Mouse (Mus musculus) heart, embryonic 10.5 days (tissue): Measurements from ENCODE around the gene Nfkbid. TPM values are rescaled to one million over a fixed set of nuclear protein-coding genes. Genes with fewer than 3 reads are reported as not detected.
A peak's percentile ranks its signal among the peaks of the same experiment; 100 is the strongest.
"Not testable (repeated sequence)": the region's sequence is repeated elsewhere in the genome, so short reads cannot be mapped to it uniquely, and the experiment has no call there.

ENCODE experiments used
- DNase-seq: peaks from one replicate; pipeline ENCODE4 v3.0.0-alpha.2; 2017; ENCODE audit warnings: low spot score
- H3K27ac ChIP-seq: fragments of 300-500 bp; sonication (generic); 2 replicates; pipeline ENCODE4 v1.5.1; 2016; ENCODE audit warnings: mild to moderate bottlenecking
- H3K27me3 ChIP-seq: fragments of 300-500 bp; sonication (generic); 2 replicates; pipeline ENCODE4 v1.6.1; 2016; ENCODE audit warnings: mild to moderate bottlenecking; ENCODE audit not compliant: poor library complexity, insufficient read depth, severe bottlenecking
- H3K36me3 ChIP-seq: fragments of 300-500 bp; sonication (generic); 2 replicates; pipeline ENCODE4 v1.6.1; 2016; ENCODE audit warnings: mild to moderate bottlenecking, moderate library complexity
- H3K4me1 ChIP-seq: fragments of 300-500 bp; sonication (generic); 2 replicates; pipeline ENCODE4 v1.6.1; 2016; ENCODE audit warnings: mild to moderate bottlenecking
- H3K4me3 ChIP-seq: fragments of 300-500 bp; sonication (generic); 2 replicates; pipeline ENCODE4 v1.5.1; 2016; ENCODE audit warnings: mild to moderate bottlenecking, moderate library complexity
- H3K9me3 ChIP-seq: fragments of 300-500 bp; sonication (generic); 2 replicates; pipeline ENCODE4 v1.6.1; 2016; ENCODE audit warnings: mild to moderate bottlenecking, moderate library complexity
- WGBS: fragments of 180-500 bp; shearing (Covaris S2); methylation state at CpG from one replicate; pipeline ENCODE4 v1.1.7; 2016; 5-methylcytosine and 5-hydroxymethylcytosine counted together
- polyA plus RNA-seq: library from polyadenylated mRNA; unstranded; fragments of >200 nt; fragmentation: Nextera tagmentation; extraction: Ambion mirVana; gene quantifications from 2 replicates; pipeline ENCODE4 v1.2.1, GENCODE M21; 2016

Gene Nfkbid
- polyA plus RNA-seq, 1 experiment from 2014 or later: 1.6 TPM

GRCm38 (mm10) chr7:30456487-30456886 lies 35.0 kb downstream of the Nfkbid start:
- Histone ChIP-seq H3K4me1 (peaks cover 18% of the 10 kb centered on the region), H3K36me3 (no peaks in the 10 kb centered on the region), H3K27ac (no peak overlapping the region), H3K27me3 (peaks cover 100% of the 10 kb centered on the region), H3K4me3 (peak overlapping the region; percentile 31), H3K9me3 (no peaks in the 10 kb centered on the region)
- WGBS: 2% methylated on average over 9 of the region's 9 CpGs
- no peak for DNase-seq

DNA sequence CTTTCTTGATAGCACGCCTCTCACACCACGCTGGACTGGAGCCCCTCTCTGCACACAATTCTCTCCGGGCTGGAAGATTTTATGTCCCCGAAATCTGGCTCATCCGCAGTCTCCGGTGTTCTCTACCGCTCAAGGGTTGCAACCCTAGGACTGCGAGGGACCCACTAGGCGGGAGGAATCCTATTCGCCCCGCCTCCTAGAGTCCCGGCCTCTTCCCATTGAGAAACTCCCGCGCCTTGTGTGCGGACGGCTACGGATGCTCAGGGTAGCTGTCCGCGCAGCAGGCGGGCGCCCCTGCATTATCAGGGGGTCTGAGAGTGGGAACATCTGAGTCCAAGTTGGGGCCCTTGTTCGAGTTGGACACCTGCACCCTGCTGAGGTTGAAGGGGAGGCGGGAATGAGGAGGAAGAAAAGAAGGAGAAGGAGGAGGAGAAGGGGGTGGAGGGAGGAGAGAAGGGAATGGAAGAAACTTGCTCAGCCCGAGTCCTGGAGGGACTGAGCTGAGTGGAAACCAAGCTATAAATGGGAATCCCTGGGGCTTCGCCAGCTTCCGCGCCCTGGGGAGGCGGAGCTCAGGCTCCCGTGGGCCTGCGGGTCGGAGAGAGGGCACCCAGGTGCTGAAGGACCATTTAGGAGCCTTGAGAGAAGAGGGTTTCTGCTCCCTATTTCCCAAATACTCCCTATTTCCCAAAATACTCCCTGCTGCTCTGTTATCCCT lies 35.5 kb downstream of the Nfkbid start:
- Histone ChIP-seq H3K9me3 (no peaks in the 10 kb centered on the region), H3K27me3 (peaks cover 100% of the 10 kb centered on the region), H3K4me1 (peaks cover 18% of the 10 kb centered on the region), H3K27ac (no peak overlapping the region), H3K4me3 (peak overlapping the region; percentile 31), H3K36me3 (no peaks in the 10 kb centered on the region)
- no peak for DNase-seq
- WGBS: under 1% methylated on average over 31 of the region's 31 CpGs

GRCm38 (mm10) chr7:30457629-30458330 lies 36.2 kb downstream of the Nfkbid start, which contains the start of the genes Kirrel2 and Nphs1:
TSS of gene Kirrel2 (minus strand) at chr7:30457690.
TSS of gene Nphs1 (plus strand) at chr7:30458315.
- no peak for DNase-seq
- H3K36me3 ChIP-seq: no peaks in the 10 kb centered on the region
- peak within 1 kb of the TSS; percentile 31 for H3K4me3 ChIP-seq
- no peaks in the 10 kb centered on the region for H3K9me3 ChIP-seq
- peaks cover 100% of the 10 kb centered on the region for H3K27me3 ChIP-seq
- no peak within 1 kb of the TSS for H3K27ac ChIP-seq
- 4% methylated on average over 15 of the region's 16 CpGs for WGBS
- H3K4me1 ChIP-seq: peaks cover 18% of the 10 kb centered on the region

DNA sequence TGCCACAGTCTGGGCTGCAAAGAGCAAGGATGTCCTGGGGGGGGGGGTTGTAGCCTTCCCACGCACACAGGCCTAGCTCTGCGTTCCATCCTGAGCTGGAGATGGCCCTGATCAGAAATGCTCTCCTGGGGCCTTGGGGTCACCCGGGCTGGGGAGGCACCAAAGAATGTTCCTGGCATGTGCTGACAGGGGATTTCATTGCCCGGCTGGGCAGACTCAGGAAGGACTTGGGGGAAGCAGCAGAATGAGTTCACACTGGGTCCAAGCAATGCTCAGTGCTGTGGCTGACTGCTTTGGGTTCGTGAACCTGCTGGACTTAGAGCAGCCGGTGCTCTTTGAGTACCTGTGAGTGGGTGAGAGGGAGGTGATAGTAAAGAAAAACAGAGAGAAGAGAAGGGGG lies 38.0 kb downstream of the Nfkbid start:
- DNase-seq: no peak
- WGBS: 36% methylated on average over 6 of the region's 6 CpGs
- no peak overlapping the region for H3K27ac ChIP-seq
- H3K9me3 ChIP-seq: no peaks in the 10 kb centered on the region
- no peak overlapping the region for H3K4me3 ChIP-seq
- peaks cover 14% of the 10 kb centered on the region for H3K4me1 ChIP-seq
- peaks cover 100% of the 10 kb centered on the region for H3K27me3 ChIP-seq
- H3K36me3 ChIP-seq: no peaks in the 10 kb centered on the region

GRCm38 (mm10) chr7:30463568-30463967 lies 42.0 kb downstream of the Nfkbid start:
- DNase-seq: no peak
- WGBS: 28% methylated on average over 7 of the region's 7 CpGs
- H3K9me3 ChIP-seq: no peaks in the 10 kb centered on the region
- no peak overlapping the region for H3K4me3 ChIP-seq
- H3K36me3 ChIP-seq: no peaks in the 10 kb centered on the region
- H3K27me3 ChIP-seq: peaks cover 100% of the 10 kb centered on the region
- H3K4me1 ChIP-seq: peaks cover 15% of the 10 kb centered on the region
- no peak overlapping the region for H3K27ac ChIP-seq

GRCm38 (mm10) chr7:30463996-30464395 lies 42.5 kb downstream of the Nfkbid start:
- Histone ChIP-seq H3K36me3 (no peaks in the 10 kb centered on the region), H3K9me3 (no peaks in the 10 kb centered on the region)

GRCm38 (mm10) chr7:30464816-30465300 lies 43.3 kb downstream of the Nfkbid start:
- no peaks in the 10 kb centered on the region for H3K9me3 ChIP-seq
- peaks cover 15% of the 10 kb centered on the region for H3K4me1 ChIP-seq
- no peak overlapping the region for H3K4me3 ChIP-seq
- WGBS: 10% methylated on average over 6 of the region's 6 CpGs
- H3K27ac ChIP-seq: no peak overlapping the region
- no peak for DNase-seq
- H3K36me3 ChIP-seq: no peaks in the 10 kb centered on the region
- H3K27me3 ChIP-seq: peaks cover 90% of the 10 kb centered on the region

More at GRCm38 (mm10) chr7:30463996-30464395, 42.5 kb downstream of the Nfkbid start:
- no peak for DNase-seq
- H3K4me3 ChIP-seq: no peak overlapping the region
- peaks cover 15% of the 10 kb centered on the region for H3K4me1 ChIP-seq
- H3K27me3 ChIP-seq: peaks cover 97% of the 10 kb centered on the region
- 23% methylated on average over 4 of the region's 4 CpGs for WGBS
- H3K27ac ChIP-seq: no peak overlapping the region

GRCm38 (mm10) chr7:30472411-30472810 lies 50.9 kb downstream of the Nfkbid start:
- peaks cover 5% of the 10 kb centered on the region; the same call in 1 of the 2 replicates for H3K4me1 ChIP-seq
- peaks cover 18% of the 10 kb centered on the region for H3K27me3 ChIP-seq
- H3K27ac ChIP-seq: no peak overlapping the region
- no peaks in the 10 kb centered on the region for H3K9me3 ChIP-seq
- no peak for DNase-seq
- WGBS: 45% methylated on average over 5 of the region's 5 CpGs
- H3K36me3 ChIP-seq: no peaks in the 10 kb centered on the region
- H3K4me3 ChIP-seq: no peak overlapping the region

GRCm38 (mm10) chr7:30474999-30475398 lies 53.5 kb downstream of the Nfkbid start:
- WGBS: 68% methylated on average over 4 of the region's 4 CpGs
- H3K4me1 ChIP-seq: peaks cover 6% of the 10 kb centered on the region; the same call in 1 of the 2 replicates
- peaks cover 7% of the 10 kb centered on the region; the same call in 1 of the 2 replicates for H3K27me3 ChIP-seq
- DNase-seq: no peak
- no peak overlapping the region for H3K27ac ChIP-seq
- H3K4me3 ChIP-seq: no peak overlapping the region
- H3K36me3 ChIP-seq: no peaks in the 10 kb centered on the region
- no peaks in the 10 kb centered on the region for H3K9me3 ChIP-seq

GRCm38 (mm10) chr7:30476136-30476535 lies 54.6 kb downstream of the Nfkbid start:
- not testable (repeated sequence) for H3K36me3 ChIP-seq, H3K27ac ChIP-seq, H3K4me3 ChIP-seq, H3K9me3 ChIP-seq, H3K4me1 ChIP-seq, DNase-seq
- peaks cover 11% of the 10 kb centered on the region; the same call in 1 of the 2 replicates for H3K27me3 ChIP-seq
- 82% methylated on average over 7 of the region's 7 CpGs for WGBS

- Histone ChIP-seq H3K9me3 (no peaks in the 10 kb centered on the region), H3K27ac (no peak overlapping the region; the same call in 1 of the 2 replicates), H3K36me3 (no peaks in the 10 kb centered on the region), H3K4me3 (peak overlapping the region; percentile 45), H3K27me3 (peaks cover 24% of the 10 kb centered on the region), H3K4me1 (peaks cover 10% of the 10 kb centered on the region)
- 13% methylated on average over 27 of the region's 32 CpGs for WGBS
- DNase-seq: no peak
These were observed 56.2 kb downstream of the Nfkbid start for GRCm38 (mm10) chr7:30477415-30478381.
